Comparison of ENCODE assay signal across 26 mouse cellular contexts in genomic region chr3:142233606-142234465, GRCm38 (mm10).
DNase-seq lines count a peak whose midpoint lies in the region; ATAC-seq and TF ChIP-seq lines count a peak whose summit lies in the region.
"Had no signal": no experiment of that assay in that cellular context is flagged by ENCODE, and none has a peak within 500 bp of the region (broad histone marks: within the 10 kb centered on the region; RNA-seq: fewer than 3 reads in every experiment).

No protein-coding gene starts in this region.

- H3K4me2 ChIP-seq in embryonic facial prominence, embryonic 11.5 days (ENCODE audit: low read depth, low read length): no peak overlapping the region
- no peak overlapping the region for H3K4me2 ChIP-seq in forebrain, embryonic 16.5 days (ENCODE audit: low read length)
- no peak overlapping the region for H3K4me2 ChIP-seq in limb, embryonic 14.5 days (replicated peaks; ENCODE audit: low read depth, low read length, severe bottlenecking)
- H3K4me2 ChIP-seq: intestine, embryonic 15.5 days; limb, embryonic 12.5 days; liver, embryonic 12.5 days; midbrain, embryonic 13.5 days; neural tube, embryonic 12.5 days had no signal

- peak; percentile 64 for DNase-seq in embryonic facial prominence, embryonic 11.5 days (ENCODE audit: low spot score)
- DNase-seq in embryonic facial prominence, embryonic 10.5 days (ENCODE audit: low spot score): no peak
- peak; percentile 76 for DNase-seq in brain, embryonic 14.5 days (ENCODE audit: low read depth)
- DNase-seq in limb, embryonic 14.5 days (ENCODE audit: low spot score): peak; percentile 47
- no peak for DNase-seq in gastrocnemius, postnatal 36 days
- DNase-seq: adrenal gland, adult 8-10 months; cerebellum, adult 11 months; cerebellum, adult 9-10 months; gastrocnemius, adult 2 months; heart, postnatal 14 days; kidney, adult 2 months; layer of hippocampus, postnatal 36 days; liver, postnatal 0 days; lung, postnatal 36 days; thymus, adult 2 months; thymus, postnatal 4 days had no signal

- intact Hi-C loops in gastrocnemius, postnatal 36 days (cut with DNase I): no loop called here

- 75% methylated on average over 16 of the region's 16 CpGs for WGBS in embryonic facial prominence, embryonic 11.5 days
- WGBS in embryonic facial prominence, embryonic 10.5 days: 88% methylated on average over 16 of the region's 16 CpGs
- 59% methylated on average over 16 of the region's 16 CpGs for WGBS in forebrain, embryonic 16.5 days
- WGBS in limb, embryonic 14.5 days: 52% methylated on average over 16 of the region's 16 CpGs

- TF ChIP-seq POLR2A in brain, embryonic 14.5 days (IDR thresholded peaks at IDR 0.05; ENCODE audit: borderline replicate concordance, extremely low read depth, insufficient read depth, insufficient read length, poor library complexity, severe bottlenecking): no peak
- no peak for TF ChIP-seq POLR2A in limb, embryonic 14.5 days (IDR thresholded peaks at IDR 0.05; ENCODE audit: borderline replicate concordance, extremely low read depth, insufficient read depth, insufficient read length)

- no peak overlapping the region for H3K4me3 ChIP-seq in embryonic facial prominence, embryonic 11.5 days (ENCODE audit: low read depth, low read length)
- H3K4me3 ChIP-seq in embryonic facial prominence, embryonic 10.5 days: no peak overlapping the region
- H3K4me3 ChIP-seq in forebrain, embryonic 16.5 days (replicated peaks; ENCODE audit: low read length): no peak overlapping the region
- no peak overlapping the region for H3K4me3 ChIP-seq in limb, embryonic 14.5 days (replicated peaks; ENCODE audit: low read length)
- H3K4me3 ChIP-seq: gastrocnemius, adult 2 months; hindbrain, embryonic 10.5 days; intestine, embryonic 15.5 days; limb, embryonic 12.5 days; liver, embryonic 12.5 days; midbrain, embryonic 13.5 days; neural tube, embryonic 12.5 days had no signal

- TF ChIP-seq CTCF in brain, embryonic 14.5 days (IDR thresholded peaks at IDR 0.05; ENCODE audit: borderline replicate concordance, extremely low read depth, insufficient read depth, insufficient read length): no peak

- H3K9me3 ChIP-seq in embryonic facial prominence, embryonic 11.5 days (replicated peaks; ENCODE audit: control insufficient read depth, low read length): no peaks in the 10 kb centered on the region
- no peaks in the 10 kb centered on the region for H3K9me3 ChIP-seq in embryonic facial prominence, embryonic 10.5 days
- no peaks in the 10 kb centered on the region for H3K9me3 ChIP-seq in forebrain, embryonic 16.5 days (ENCODE audit: control insufficient read depth, low read length)
- no peaks in the 10 kb centered on the region for H3K9me3 ChIP-seq in limb, embryonic 14.5 days (ENCODE audit: control insufficient read depth, low read length)
- H3K9me3 ChIP-seq: G1E; hindbrain, embryonic 10.5 days; intestine, embryonic 15.5 days; limb, embryonic 12.5 days; liver, embryonic 12.5 days; midbrain, embryonic 13.5 days; neural tube, embryonic 12.5 days had no signal

- no peaks in the 10 kb centered on the region for H3K27me3 ChIP-seq in embryonic facial prominence, embryonic 11.5 days (ENCODE audit: control insufficient read depth, insufficient read depth, low read length)
- no peaks in the 10 kb centered on the region for H3K27me3 ChIP-seq in embryonic facial prominence, embryonic 10.5 days (replicated peaks; ENCODE audit: low read depth, poor library complexity, severe bottlenecking)
- H3K27me3 ChIP-seq in forebrain, embryonic 16.5 days (replicated peaks; ENCODE audit: control insufficient read depth, insufficient read depth, low read length): no peaks in the 10 kb centered on the region
- H3K27me3 ChIP-seq in limb, embryonic 14.5 days (ENCODE audit: control insufficient read depth, insufficient read depth, low read length): 0 out of 2 replicates have a peak, but pooled peaks cover 4% of the 10 kb centered on the region
- H3K27me3 ChIP-seq: intestine, embryonic 15.5 days; liver, embryonic 12.5 days; midbrain, embryonic 13.5 days; neural tube, embryonic 12.5 days had no signal

- ATAC-seq in embryonic facial prominence, embryonic 11.5 days (replicated peaks; ENCODE audit: insufficient number of reproducible peaks, low FRiP score, low TSS enrichment, low read depth): no peak
- peak; percentile 68 for ATAC-seq in forebrain, embryonic 16.5 days
- ATAC-seq in limb, embryonic 14.5 days (ENCODE audit: low FRiP score, low read depth): peak; percentile 58; the same call in 1 of the 2 replicates
- no peak for ATAC-seq in megakaryocyte-erythroid progenitor cell, adult 5-6 weeks (replicated peaks; ENCODE audit: low FRiP score, low TSS enrichment, poor library complexity, severe bottlenecking)
- ATAC-seq: hindbrain, embryonic 16.5 days; intestine, embryonic 15.5 days; liver, embryonic 12.5 days; liver, postnatal 0 days; midbrain, embryonic 13.5 days had no signal

- no peaks in the 10 kb centered on the region for H3K4me1 ChIP-seq in embryonic facial prominence, embryonic 11.5 days (ENCODE audit: control insufficient read depth, insufficient read depth, low read length)
- H3K4me1 ChIP-seq in embryonic facial prominence, embryonic 10.5 days: peaks cover 20% of the 10 kb centered on the region
- peaks cover 19% of the 10 kb centered on the region for H3K4me1 ChIP-seq in forebrain, embryonic 16.5 days (replicated peaks; ENCODE audit: control insufficient read depth, insufficient read depth, low read length)
- H3K4me1 ChIP-seq in limb, embryonic 14.5 days (ENCODE audit: control insufficient read depth, insufficient read depth, low read length): peaks cover 14% of the 10 kb centered on the region
- H3K4me1 ChIP-seq: hindbrain, embryonic 10.5 days; intestine, embryonic 15.5 days; liver, embryonic 12.5 days; midbrain, embryonic 13.5 days; neural tube, embryonic 12.5 days had no signal

- no peak overlapping the region for H3K9ac ChIP-seq in embryonic facial prominence, embryonic 11.5 days (replicated peaks; ENCODE audit: low read length)
- no peak overlapping the region for H3K9ac ChIP-seq in forebrain, embryonic 16.5 days (replicated peaks; ENCODE audit: low read depth, low read length)
- no peak overlapping the region for H3K9ac ChIP-seq in limb, embryonic 14.5 days (ENCODE audit: low read depth, low read length, severe bottlenecking)
- H3K9ac ChIP-seq: intestine, embryonic 15.5 days; limb, embryonic 12.5 days; liver, embryonic 12.5 days; liver, postnatal 0 days; midbrain, embryonic 13.5 days; neural tube, embryonic 12.5 days had no signal

- no peak overlapping the region for H3K27ac ChIP-seq in embryonic facial prominence, embryonic 11.5 days (replicated peaks; ENCODE audit: low read depth, low read length)
- H3K27ac ChIP-seq in embryonic facial prominence, embryonic 10.5 days (replicated peaks): no peak overlapping the region
- H3K27ac ChIP-seq in forebrain, embryonic 16.5 days (ENCODE audit: low read length): no peak overlapping the region
- no peak overlapping the region for H3K27ac ChIP-seq in limb, embryonic 14.5 days (replicated peaks; ENCODE audit: low read depth, low read length)
- H3K27ac ChIP-seq: gastrocnemius, adult 2 months; hindbrain, embryonic 10.5 days; intestine, embryonic 15.5 days; liver, embryonic 12.5 days; midbrain, embryonic 13.5 days; neural tube, embryonic 12.5 days had no signal

- H3K36me3 ChIP-seq in embryonic facial prominence, embryonic 11.5 days (replicated peaks; ENCODE audit: control insufficient read depth, insufficient read depth, low read depth, low read length): no peaks in the 10 kb centered on the region
- no peaks in the 10 kb centered on the region for H3K36me3 ChIP-seq in embryonic facial prominence, embryonic 10.5 days (replicated peaks)
- H3K36me3 ChIP-seq in forebrain, embryonic 16.5 days (ENCODE audit: control insufficient read depth, insufficient read depth): no peaks in the 10 kb centered on the region
- no peaks in the 10 kb centered on the region for H3K36me3 ChIP-seq in limb, embryonic 14.5 days (ENCODE audit: control insufficient read depth, insufficient read depth, low read length)
- H3K36me3 ChIP-seq: hindbrain, embryonic 10.5 days; intestine, embryonic 15.5 days; limb, embryonic 12.5 days; liver, embryonic 12.5 days; midbrain, embryonic 13.5 days; neural tube, embryonic 12.5 days had no signal

Comparison
In these comparisons a context has a peak if more than half of its experiments do, and no peak if none do; other contexts are left out.
1. DNase-seq: peak in embryonic facial prominence, embryonic 11.5 days (single experiment), brain, embryonic 14.5 days (single experiment) and limb, embryonic 14.5 days (single experiment); none in embryonic facial prominence, embryonic 10.5 days (single experiment) and gastrocnemius, postnatal 36 days (0 of 2).
2. ATAC-seq: peak in forebrain, embryonic 16.5 days (single experiment) and limb, embryonic 14.5 days (single experiment); none in embryonic facial prominence, embryonic 11.5 days (single experiment) and megakaryocyte-erythroid progenitor cell, adult 5-6 weeks (single experiment).